Mouse (Mus musculus) ES-CJ7 (cell line): ENCODE results near the gene 1700020A23Rik.

Experiments
- DNase-seq: peaks from one replicate; pipeline ENCODE4 v3.0.0; 2011; ENCODE audit warnings: low read depth, low spot score

1700020A23Rik gene

GRCm38 (mm10) chr2:130411558-130412495 lies 6.8 kb downstream of the 1700020A23Rik start:
- DNase-seq: peak; percentile 76

- no peak for DNase-seq
Measured at GRCm38 (mm10) chr2:130412775-130413174, 7.7 kb downstream of the 1700020A23Rik start.

- DNase-seq: peak; percentile 20
Measured at GRCm38 (mm10) chr2:130414094-130414856, 9.2 kb downstream of the 1700020A23Rik start.

- DNase-seq: no peak
Measured at GRCm38 (mm10) chr2:130421781-130422620, 16.9 kb downstream of the 1700020A23Rik start.

GRCm38 (mm10) chr2:130423397-130424125 lies 18.5 kb downstream of the 1700020A23Rik start:
- DNase-seq: peak; percentile 80

- peak; percentile 83 for DNase-seq
Measured at GRCm38 (mm10) chr2:130424126-130424853, 19.2 kb downstream of the 1700020A23Rik start, which contains the start of the genes Vps16 and Pced1a. TSS of gene Vps16 (plus strand) at chr2:130424339. TSS of gene Pced1a (minus strand) at chr2:130424701.

- DNase-seq: no peak
Measured at GRCm38 (mm10) chr2:130425112-130425511, 20.1 kb downstream of the 1700020A23Rik start.

GRCm38 (mm10) chr2:130429851-130430250 lies 24.8 kb downstream of the 1700020A23Rik start:
- DNase-seq: no peak

- DNase-seq: no peak
Measured at GRCm38 (mm10) chr2:130430484-130430883, 25.4 kb downstream of the 1700020A23Rik start.

- no peak for DNase-seq
Measured at GRCm38 (mm10) chr2:130432157-130432556, 27.1 kb downstream of the 1700020A23Rik start.

- DNase-seq: peak; percentile 67
Measured at GRCm38 (mm10) chr2:130433152-130433551, 28.1 kb downstream of the 1700020A23Rik start.

GRCm38 (mm10) chr2:130436769-130437168 lies 31.7 kb downstream of the 1700020A23Rik start:
- DNase-seq: no peak

- no peak for DNase-seq
Measured at GRCm38 (mm10) chr2:130438861-130439260, 33.8 kb downstream of the 1700020A23Rik start.

GRCm38 (mm10) chr2:130439840-130440480 lies 34.9 kb downstream of the 1700020A23Rik start:
- no peak for DNase-seq

GRCm38 (mm10) chr2:130442162-130442561 lies 37.1 kb downstream of the 1700020A23Rik start:
- DNase-seq: peak; percentile 16

- DNase-seq: no peak
Measured at GRCm38 (mm10) chr2:130448449-130448848, 43.4 kb downstream of the 1700020A23Rik start.

- DNase-seq: peak; percentile 11
Measured at GRCm38 (mm10) chr2:130449021-130449793, 44.1 kb downstream of the 1700020A23Rik start.

GRCm38 (mm10) chr2:130449794-130450433 lies 44.9 kb downstream of the 1700020A23Rik start, which contains the start of gene Ptpra:
TSS of gene Ptpra (plus strand) at chr2:130450278.
- peak; percentile 80 for DNase-seq
